Mouse (Mus musculus) adrenal gland, postnatal 25 days (tissue): ENCODE measurements at regions not wholly inside any gene's neighbourhood (a gene's known extent, or its start where the extent isn't known, plus 50 kb on each side); places are given as distances from the start of the nearest gene placed in this dataset.

Experiments used
- DNase-seq: peaks from one replicate; pipeline ENCODE4 v3.0.0; 2021; ENCODE audit warnings: mixed read lengths

GRCm38 (mm10) chr11:52629776-52630175 lies 134.7 kb upstream of the Fstl4 start:
- DNase-seq = no peak

- DNase-seq = no peak
Measured at GRCm38 (mm10) chr11:52631579-52631978, 132.9 kb upstream of the Fstl4 start.

DNA sequence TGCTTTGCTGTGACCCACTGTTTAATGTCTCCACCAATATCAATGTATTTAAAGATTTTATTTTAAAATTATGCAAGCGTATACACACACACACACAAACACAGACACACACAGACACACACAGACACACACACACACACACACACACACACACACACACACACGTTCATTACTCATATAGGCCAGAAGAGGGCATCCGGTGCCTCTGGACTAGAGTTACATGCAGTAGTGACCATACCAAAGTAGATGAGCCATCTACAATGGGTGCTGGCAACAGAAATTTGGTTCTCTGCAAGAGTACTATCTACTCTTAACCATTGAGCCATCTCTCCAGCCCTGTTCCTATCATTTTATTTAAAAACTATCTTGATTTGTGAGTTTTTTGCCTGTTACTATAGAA lies 130.2 kb upstream of the Fstl4 start:
- DNase-seq = no peak

GRCm38 (mm10) chr11:52635716-52636389 lies 128.6 kb upstream of the Fstl4 start:
- no peak for DNase-seq

DNA sequence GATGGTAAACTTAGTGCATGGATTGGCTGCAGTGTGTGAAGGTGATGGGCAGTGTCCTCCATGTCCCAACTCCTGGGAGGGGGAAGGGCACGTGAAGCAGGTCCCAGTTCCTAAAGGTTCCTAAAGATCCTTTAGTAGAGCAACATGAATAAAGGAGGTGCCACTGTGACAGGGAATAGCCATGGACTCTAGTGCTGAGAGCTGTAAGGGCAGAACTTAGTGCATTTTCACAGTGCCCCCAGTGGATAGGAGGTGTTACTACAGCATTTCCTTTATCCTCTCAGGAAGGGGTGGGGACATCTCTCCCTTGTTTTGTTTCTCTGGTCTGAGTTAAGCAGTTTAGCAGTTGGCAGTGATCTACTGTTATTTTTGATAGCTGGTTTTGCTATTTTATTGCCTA lies 125.5 kb upstream of the Fstl4 start:
- DNase-seq = no peak

DNA sequence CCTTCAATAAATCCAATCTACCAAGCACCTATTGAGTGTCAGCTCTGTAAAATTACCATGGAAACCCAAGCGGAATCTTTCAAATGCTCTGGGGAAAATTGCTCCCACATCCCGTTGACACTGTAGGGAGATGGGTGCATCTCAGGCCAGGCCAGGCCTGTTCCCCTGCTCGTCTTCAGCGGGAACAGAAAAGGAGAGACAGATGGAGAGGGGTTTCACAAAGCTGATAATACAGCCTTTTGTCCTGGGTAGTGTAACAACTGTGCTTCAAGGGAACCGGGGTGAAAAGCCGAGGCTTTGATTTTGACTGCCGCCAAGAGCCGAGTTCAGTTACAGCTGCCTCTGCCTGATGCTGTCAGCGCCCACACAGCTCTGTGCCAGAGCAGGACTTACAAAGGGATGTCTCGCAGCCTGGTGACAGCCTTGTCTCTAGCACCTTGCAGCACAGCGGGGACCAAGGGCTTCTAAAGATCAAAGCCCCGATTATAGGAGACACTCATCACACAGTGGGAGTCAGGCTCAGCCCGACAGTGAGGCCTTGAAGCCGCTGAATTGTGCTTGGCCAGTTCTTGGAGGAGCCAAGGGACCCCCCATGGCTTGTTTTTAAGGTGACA lies 122.6 kb upstream of the Fstl4 start:
- peak; percentile 3 for DNase-seq

DNA sequence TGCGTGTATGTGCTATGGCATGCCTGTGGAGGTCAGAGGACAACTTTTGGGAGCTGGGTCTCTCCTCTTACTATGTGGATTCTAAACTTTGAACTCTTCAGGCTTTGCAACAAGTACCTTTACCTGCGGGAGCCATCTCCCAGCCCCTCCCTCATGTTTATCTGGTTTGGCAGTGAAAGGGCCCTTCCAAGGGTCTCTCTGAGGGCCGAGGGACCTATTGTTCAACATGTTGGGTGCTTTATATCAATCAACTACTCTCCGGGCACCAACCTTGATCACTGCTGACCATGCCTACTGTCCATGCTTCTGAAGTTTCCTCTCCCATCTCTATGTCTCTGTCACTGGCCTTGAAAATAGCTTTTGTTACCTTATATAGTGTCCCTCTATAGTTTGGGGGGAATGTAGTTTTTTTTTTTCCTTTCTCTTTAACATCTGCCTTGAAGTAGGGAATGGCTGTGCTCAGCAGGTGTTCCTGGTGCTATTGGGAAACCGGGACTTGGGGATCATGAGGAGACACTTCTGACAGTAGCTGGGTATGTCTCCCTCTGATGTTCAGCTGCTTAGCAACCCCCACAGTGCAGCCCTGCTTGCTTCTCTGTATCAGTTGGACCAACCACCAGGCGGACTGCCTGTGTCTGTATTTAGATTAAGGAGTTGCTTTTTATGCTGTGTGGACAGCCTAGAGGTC lies 120.2 kb upstream of the Fstl4 start:
- no peak for DNase-seq

- peak; percentile 9 for DNase-seq
Measured at GRCm38 (mm10) chr11:52648176-52648839, 116.1 kb upstream of the Fstl4 start.

GRCm38 (mm10) chr11:52648849-52649400 lies 115.5 kb upstream of the Fstl4 start:
- DNase-seq = peak; percentile 3

- DNase-seq = no peak
Measured at GRCm38 (mm10) chr11:52654640-52655039, 109.8 kb upstream of the Fstl4 start.

DNA sequence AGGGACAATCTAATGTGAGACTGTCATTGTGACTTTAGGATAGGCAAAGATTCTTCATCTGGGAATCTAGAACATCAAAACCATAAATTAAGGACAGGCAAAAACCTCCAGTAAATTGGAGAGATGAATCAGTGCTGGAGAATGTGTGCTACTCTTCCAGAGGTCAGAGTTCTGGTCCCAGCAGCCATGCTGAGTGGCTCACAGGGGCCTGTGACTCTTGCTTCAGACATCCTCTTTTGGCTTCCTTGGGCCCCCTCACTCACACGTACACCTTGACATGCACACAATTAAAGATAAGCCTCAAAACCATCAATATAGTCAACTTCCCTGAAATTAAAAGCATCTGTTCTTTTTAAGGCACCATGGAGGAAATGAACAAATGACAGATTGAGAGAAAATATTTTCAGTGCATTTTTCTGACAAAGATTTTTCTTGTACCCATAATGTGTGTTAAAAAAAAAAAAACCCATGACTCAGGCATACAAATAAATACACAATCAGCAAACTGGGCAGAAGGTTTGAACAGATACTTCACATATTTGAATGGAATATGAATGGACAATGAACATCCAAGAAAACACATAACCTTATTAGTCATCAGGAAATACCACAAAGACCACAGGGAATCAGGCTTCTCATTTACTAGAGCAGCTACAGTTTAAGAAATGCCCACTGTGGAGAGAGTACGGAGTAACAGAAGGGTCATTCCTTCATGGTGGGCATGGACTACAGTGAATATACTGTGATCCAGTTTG lies 108.5 kb upstream of the Fstl4 start:
- peak; percentile 17 for DNase-seq

DNA sequence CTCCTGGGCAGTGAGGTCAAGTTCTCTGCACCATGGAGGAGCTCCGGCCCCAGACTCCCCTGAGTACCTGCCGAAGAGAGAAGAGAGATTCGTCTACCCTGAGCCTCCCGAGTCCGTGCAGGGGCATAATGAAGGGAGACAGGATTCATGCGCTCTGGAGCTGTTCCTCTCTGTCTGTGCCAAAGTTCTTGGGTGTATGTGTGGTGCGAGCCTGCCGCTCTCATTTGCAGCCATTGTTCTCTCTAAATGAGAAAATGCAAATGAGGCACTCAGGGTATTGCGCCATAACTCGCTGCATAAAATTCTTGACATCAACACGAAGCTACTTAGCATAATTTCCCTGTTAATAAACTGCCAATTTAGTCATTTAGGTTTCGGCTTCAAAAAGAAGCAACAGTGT lies 103.2 kb upstream of the Fstl4 start:
- DNase-seq = no peak

DNA sequence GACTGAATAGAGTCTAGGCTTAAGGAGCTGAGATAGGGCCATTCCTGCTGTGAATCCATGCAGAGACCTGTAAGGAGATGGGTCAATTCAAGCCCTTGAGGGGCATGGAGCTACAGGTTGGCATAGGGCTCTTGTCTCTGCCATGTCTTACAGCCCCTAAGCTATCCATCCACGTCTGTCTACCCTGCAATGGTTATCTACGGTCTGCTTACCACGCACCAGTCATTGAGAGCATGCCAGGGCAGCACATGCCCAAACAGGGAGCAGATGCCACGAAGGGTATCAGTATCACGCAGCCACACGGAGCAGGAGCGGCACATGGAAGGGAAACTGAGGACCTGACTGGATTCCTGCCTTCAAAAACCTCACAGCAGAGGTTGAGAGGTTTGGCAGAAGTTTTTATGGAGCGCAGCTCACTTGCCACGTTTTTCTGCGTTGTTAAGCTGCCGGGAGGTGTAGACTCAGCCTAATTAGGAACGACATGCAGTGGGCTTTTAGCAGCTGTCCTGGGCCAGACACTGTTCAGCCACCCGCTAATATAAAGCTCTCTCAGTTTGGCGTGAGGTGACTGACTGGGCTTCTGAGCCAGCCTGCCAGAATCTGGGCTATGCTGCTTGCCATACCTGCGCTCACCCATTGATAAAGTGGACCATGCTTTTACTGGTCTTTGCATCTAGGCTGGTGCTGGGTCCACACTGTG lies 102.4 kb upstream of the Fstl4 start:
- no peak for DNase-seq

GRCm38 (mm10) chr11:52665343-52665742 lies 99.1 kb upstream of the Fstl4 start:
- no peak for DNase-seq

- DNase-seq = no peak
Measured at GRCm38 (mm10) chr11:52675022-52675421, 89.4 kb upstream of the Fstl4 start.

DNA sequence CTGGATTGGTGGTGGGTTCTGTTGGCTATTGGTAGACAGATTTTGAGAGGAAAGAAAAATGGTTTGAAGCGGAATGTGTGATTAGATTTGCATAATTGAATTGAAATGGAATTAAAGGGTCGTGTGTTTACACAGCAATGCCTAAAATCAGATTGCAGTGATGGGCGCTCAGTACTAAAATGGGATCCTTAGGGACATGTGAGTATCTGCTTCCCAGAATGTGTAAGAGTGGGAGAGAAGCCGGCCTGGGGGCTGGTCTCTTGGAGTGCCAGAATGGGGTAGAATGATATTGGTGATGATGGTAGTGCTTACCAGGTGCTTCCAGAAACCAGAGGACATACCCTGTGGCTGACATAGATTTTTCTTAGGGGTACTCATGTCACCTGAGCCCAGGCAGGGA lies 86.2 kb upstream of the Fstl4 start:
- DNase-seq = no peak

GRCm38 (mm10) chr11:52685436-52685835 lies 79.0 kb upstream of the Fstl4 start:
- no peak for DNase-seq

- DNase-seq = no peak
Measured at GRCm38 (mm10) chr11:52692701-52693100, 71.7 kb upstream of the Fstl4 start.

- DNase-seq = no peak
Measured at GRCm38 (mm10) chr11:52701682-52702081, 62.8 kb upstream of the Fstl4 start.

GRCm38 (mm10) chr11:52703391-52703790 lies 61.0 kb upstream of the Fstl4 start:
- DNase-seq = no peak
